Mouse (Mus musculus): ENCODE results near the gene Bad. TPM values are rescaled to one million over a fixed set of nuclear protein-coding genes. Genes with fewer than 3 reads are reported as not detected.
A peak's percentile ranks its signal among the peaks of the same experiment; 100 is the strongest.

Gene Bad
- polyA plus RNA-seq, 1 experiment from 2014 or later = 79.0 TPM

DNA sequence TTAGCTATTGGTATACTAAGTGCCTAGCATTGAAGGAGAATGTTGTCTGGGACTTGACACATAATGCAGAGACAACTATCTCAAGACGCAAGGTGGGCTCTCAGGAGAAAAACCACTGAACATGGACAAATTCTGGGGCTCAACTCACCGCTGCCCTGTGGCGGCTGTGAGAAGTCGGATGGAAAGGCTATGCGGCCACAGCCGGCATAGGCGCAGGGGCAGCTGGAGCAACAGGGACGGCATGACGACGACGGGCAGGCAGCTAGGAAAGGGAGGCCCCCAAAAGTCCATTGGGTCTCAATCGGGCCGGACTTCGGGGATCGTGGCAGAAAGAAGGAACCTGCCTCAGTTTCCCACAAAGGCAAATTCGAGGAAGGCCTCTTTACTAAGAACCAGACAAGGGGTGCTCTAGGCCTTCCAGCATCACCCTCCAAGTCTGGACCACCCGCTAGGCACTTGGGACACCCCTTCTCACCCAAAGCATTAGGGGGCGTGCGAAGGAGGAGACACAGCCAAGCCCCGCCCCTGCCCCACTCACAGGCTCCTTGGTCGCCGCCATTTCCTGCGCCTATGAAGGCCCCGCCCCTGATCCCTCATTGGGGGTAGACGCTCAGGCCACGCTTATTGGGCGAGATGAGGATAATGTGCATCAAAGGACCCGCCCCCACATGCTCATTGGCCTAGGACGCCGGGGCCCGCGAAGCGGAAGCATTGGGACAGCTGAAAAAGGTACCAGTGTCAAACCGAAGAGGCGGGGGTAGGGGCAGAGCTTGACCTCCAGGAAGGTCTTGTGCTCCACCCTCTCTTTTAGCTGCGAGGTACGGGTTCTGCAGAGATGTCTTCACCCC lies 50.6 kb downstream of the Bad start, which contains the start of gene Dnajc4:
Gene Dnajc4 (minus strand): TSS at position 562 of the 848 bp plus-strand sequence.
- TF ChIP-seq EP300 (optimal IDR thresholded peaks at IDR 0.05) (no peak), CTCF (IDR thresholded peaks at IDR 0.05; ENCODE audit: low read depth) (peak; percentile 33; the same call in 1 of the 2 replicates)
- H3K4me1 ChIP-seq (replicated peaks; ENCODE audit: control insufficient read depth, insufficient read depth) = peaks cover 14% of the 10 kb centered on the region
- 2% methylated on average over 37 of the region's 37 CpGs for WGBS
- peak within 1 kb of the TSS; percentile 67 for H3K9ac ChIP-seq (ENCODE audit: low read length)
- H3K27ac ChIP-seq (replicated peaks) = peak within 1 kb of the TSS; percentile 61
- ATAC-seq (ENCODE audit: low FRiP score, low TSS enrichment) (peak; percentile 95), DNase-seq (ENCODE audit: low spot score) (peak; percentile 98)
- no peaks in the 10 kb centered on the region for H3K36me3 ChIP-seq (ENCODE audit: control insufficient read depth, insufficient read depth, low read length)
- peak within 1 kb of the TSS; percentile 49 for H3K4me3 ChIP-seq (ENCODE audit: low read depth, low read length)
- no peaks in the 10 kb centered on the region for H3K27me3 ChIP-seq (ENCODE audit: control insufficient read depth, insufficient read depth, low read length)
- H3K9me3 ChIP-seq (ENCODE audit: control insufficient read depth, low read length) = no peaks in the 10 kb centered on the region
- peak within 1 kb of the TSS; percentile 89 for H3K4me2 ChIP-seq (replicated peaks; ENCODE audit: low read depth)

DNA sequence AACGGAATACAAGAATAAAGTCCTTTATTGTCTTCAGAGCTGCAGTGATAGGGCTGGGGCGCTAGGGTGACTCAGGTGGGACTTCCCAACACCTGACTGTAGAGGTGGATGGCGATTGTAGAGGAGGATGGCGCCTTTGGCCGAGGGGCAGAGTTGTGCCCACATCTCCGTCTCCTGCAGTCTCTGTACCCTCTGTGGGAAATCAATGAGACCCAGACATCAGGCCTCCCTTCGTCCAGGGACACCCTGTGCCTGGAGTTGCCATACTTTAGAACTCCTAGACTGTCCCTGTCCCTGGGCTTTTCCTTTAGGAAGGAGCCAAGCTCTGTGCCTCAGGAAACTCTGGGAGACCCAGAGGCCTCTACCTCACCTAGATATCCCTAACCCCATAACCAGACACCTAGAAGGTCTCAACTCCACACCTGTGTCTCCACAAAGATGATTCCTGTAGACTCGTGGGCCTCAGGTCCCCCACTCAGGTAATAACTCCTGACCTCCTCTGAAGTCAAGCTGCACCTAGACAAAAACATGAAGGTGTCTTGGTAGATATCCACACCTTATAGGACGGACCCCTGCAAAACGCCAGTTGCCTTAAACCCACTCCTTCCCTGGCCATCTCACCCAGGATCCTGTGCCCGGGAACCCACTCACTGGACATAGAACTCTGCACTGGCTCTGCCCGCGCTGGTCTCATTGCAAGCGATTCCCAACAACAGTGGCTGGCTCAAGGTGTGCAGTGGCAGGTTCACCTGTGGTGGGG lies 51.5 kb downstream of the Bad start:
- H3K4me2 ChIP-seq (replicated peaks; ENCODE audit: low read depth) = peak overlapping the region; percentile 89
- ATAC-seq (ENCODE audit: low FRiP score, low TSS enrichment) = no peak
- TF ChIP-seq CTCF (IDR thresholded peaks at IDR 0.05; ENCODE audit: low read depth) (no peak), EP300 (optimal IDR thresholded peaks at IDR 0.05) (no peak)
- H3K4me3 ChIP-seq (ENCODE audit: low read depth, low read length) = peak overlapping the region; percentile 49
- no peaks in the 10 kb centered on the region for H3K27me3 ChIP-seq (ENCODE audit: control insufficient read depth, insufficient read depth, low read length)
- H3K9me3 ChIP-seq (ENCODE audit: control insufficient read depth, low read length) = no peaks in the 10 kb centered on the region
- peak overlapping the region; percentile 54 for H3K9ac ChIP-seq (ENCODE audit: low read length)
- 61% methylated on average over 14 of the region's 14 CpGs for WGBS
- H3K36me3 ChIP-seq (ENCODE audit: control insufficient read depth, insufficient read depth, low read length) = no peaks in the 10 kb centered on the region
- peaks cover 12% of the 10 kb centered on the region for H3K4me1 ChIP-seq (replicated peaks; ENCODE audit: control insufficient read depth, insufficient read depth)
- peak; percentile 12 for DNase-seq (ENCODE audit: low spot score)
- H3K27ac ChIP-seq (replicated peaks) = peak overlapping the region; percentile 58; the same call in 1 of the 2 replicates

DNA sequence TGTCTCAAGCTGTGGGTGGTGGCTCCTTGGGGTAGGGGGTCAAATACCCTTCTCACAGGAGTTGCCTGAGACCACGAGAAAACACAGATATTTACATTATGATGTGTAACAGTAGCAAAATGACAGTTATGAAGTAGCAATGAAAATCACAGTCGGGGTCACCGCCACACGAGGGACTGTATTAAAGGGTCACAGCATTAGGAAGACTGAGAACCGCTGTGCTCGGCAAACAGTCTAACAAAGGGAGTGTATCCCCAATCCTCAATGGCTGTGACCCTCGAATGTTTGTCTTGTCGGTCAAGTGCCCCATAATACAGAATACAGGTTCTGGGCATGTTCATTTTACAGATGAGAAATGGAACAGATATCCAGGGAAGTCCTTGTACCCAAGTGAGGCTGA lies 52.3 kb downstream of the Bad start:
- TF ChIP-seq EP300 (optimal IDR thresholded peaks at IDR 0.05) (no peak), CTCF (IDR thresholded peaks at IDR 0.05; ENCODE audit: low read depth) (no peak)
- 73% methylated on average over 8 of the region's 8 CpGs for WGBS

DNA sequence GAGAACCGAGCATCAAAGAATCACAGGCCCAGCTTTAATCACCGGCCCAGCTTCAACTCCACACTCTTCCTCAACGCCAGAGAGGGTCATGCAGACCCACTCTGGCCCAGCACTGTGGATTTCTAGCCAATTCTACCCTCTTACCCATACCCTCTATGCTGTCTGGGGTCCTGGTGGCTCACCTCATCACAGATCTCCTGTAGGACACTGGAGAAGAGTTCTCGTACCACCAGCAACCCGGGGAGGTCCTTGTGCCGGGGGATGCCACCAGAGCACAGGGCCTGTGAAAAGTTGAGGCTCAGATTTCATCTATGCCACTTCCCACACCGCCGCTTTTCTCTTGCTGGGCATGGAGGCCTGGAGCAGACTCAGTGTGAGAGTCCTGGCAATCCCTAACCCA lies 52.8 kb downstream of the Bad start:
- TF ChIP-seq CTCF (IDR thresholded peaks at IDR 0.05; ENCODE audit: low read depth) (no peak), EP300 (optimal IDR thresholded peaks at IDR 0.05) (no peak)
- Histone ChIP-seq H3K9me3 (ENCODE audit: control insufficient read depth, low read length) (no peaks in the 10 kb centered on the region), H3K36me3 (ENCODE audit: control insufficient read depth, insufficient read depth, low read length) (0 out of 2 replicates have a peak, but pooled peaks cover 4% of the 10 kb centered on the region), H3K9ac (ENCODE audit: low read length) (0 out of 2 replicates have a peak overlapping the region, but pooled peaks have one; percentile 75), H3K27ac (replicated peaks) (no peak overlapping the region), H3K4me2 (replicated peaks; ENCODE audit: low read depth) (peak overlapping the region; percentile 93), H3K4me1 (replicated peaks; ENCODE audit: control insufficient read depth, insufficient read depth) (peaks cover 12% of the 10 kb centered on the region), H3K27me3 (ENCODE audit: control insufficient read depth, insufficient read depth, low read length) (no peaks in the 10 kb centered on the region), H3K4me3 (ENCODE audit: low read depth, low read length) (no peak overlapping the region)
- peak; percentile 12 for DNase-seq (ENCODE audit: low spot score)
- no peak for ATAC-seq (ENCODE audit: low FRiP score, low TSS enrichment)
- 94% methylated on average over 8 of the region's 8 CpGs for WGBS

More for the DNA sequence above, 52.3 kb downstream of the Bad start:
- Histone ChIP-seq H3K27me3 (ENCODE audit: control insufficient read depth, insufficient read depth, low read length) (no peaks in the 10 kb centered on the region), H3K4me1 (replicated peaks; ENCODE audit: control insufficient read depth, insufficient read depth) (peaks cover 12% of the 10 kb centered on the region), H3K9ac (ENCODE audit: low read length) (no peak overlapping the region), H3K36me3 (ENCODE audit: control insufficient read depth, insufficient read depth, low read length) (0 out of 2 replicates have a peak, but pooled peaks cover 4% of the 10 kb centered on the region), H3K4me2 (replicated peaks; ENCODE audit: low read depth) (no peak overlapping the region), H3K9me3 (ENCODE audit: control insufficient read depth, low read length) (no peaks in the 10 kb centered on the region), H3K27ac (replicated peaks) (no peak overlapping the region), H3K4me3 (ENCODE audit: low read depth, low read length) (no peak overlapping the region)
- DNase-seq (ENCODE audit: low spot score) (no peak), ATAC-seq (ENCODE audit: low FRiP score, low TSS enrichment) (no peak)

GRCm38 (mm10) chr19:6995255-6995991 lies 53.8 kb downstream of the Bad start:
- H3K27ac ChIP-seq (replicated peaks) = peak overlapping the region; percentile 53
- H3K4me1 ChIP-seq (replicated peaks; ENCODE audit: control insufficient read depth, insufficient read depth) = peaks cover 12% of the 10 kb centered on the region
- peak overlapping the region; percentile 61 for H3K4me3 ChIP-seq (ENCODE audit: low read depth, low read length)
- no peak for ATAC-seq (ENCODE audit: low FRiP score, low TSS enrichment)
- TF ChIP-seq EP300 (optimal IDR thresholded peaks at IDR 0.05) = no peak
- peak; percentile 22 for TF ChIP-seq CTCF (IDR thresholded peaks at IDR 0.05; ENCODE audit: low read depth)
- peak overlapping the region; percentile 93 for H3K4me2 ChIP-seq (replicated peaks; ENCODE audit: low read depth)
- peak overlapping the region; percentile 75 for H3K9ac ChIP-seq (ENCODE audit: low read length)
- 47% methylated on average over 21 of the region's 21 CpGs for WGBS
- H3K9me3 ChIP-seq (ENCODE audit: control insufficient read depth, low read length) = no peaks in the 10 kb centered on the region
- 0 out of 2 replicates have a peak, but pooled peaks cover 4% of the 10 kb centered on the region for H3K36me3 ChIP-seq (ENCODE audit: control insufficient read depth, insufficient read depth, low read length)
- H3K27me3 ChIP-seq (ENCODE audit: control insufficient read depth, insufficient read depth, low read length) = no peaks in the 10 kb centered on the region
- DNase-seq (ENCODE audit: low spot score) = peak; percentile 16
